Mouse (Mus musculus): ENCODE data around the gene Havcr1.
"Not testable (repeated sequence)": the region's sequence is repeated elsewhere in the genome, so short reads cannot be mapped to it uniquely, and the experiment has no call there.

- TF ChIP-seq CTCF, EP300 (IDR thresholded peaks at IDR 0.05; ENCODE audit: low read depth): not testable (repeated sequence)
These were observed 20.8 kb downstream of the Havcr1 start for GRCm38 (mm10) chr11:46755714-46756113.

Data from heart, postnatal 0 days (tissue).